Mouse (Mus musculus) megakaryocyte-erythroid progenitor cell, adult 5-6 weeks (primary cell): ENCODE measurements around the gene Cdk1. TPM values are rescaled to one million over a fixed set of nuclear protein-coding genes. Genes with fewer than 3 reads are reported as not detected.

Experiments used
- ATAC-seq: replicated peaks from 2 replicates; pipeline ENCODE4 v1.8.0; 2016; ENCODE audit warnings: mild to moderate bottlenecking, inconsistent platforms; ENCODE audit not compliant: severe bottlenecking, poor library complexity, low FRiP score, low TSS enrichment
- total RNA-seq, 2 experiments: library from RNA; stranded (forward) in 1 of 2; stranded (reverse) in 1 of 2; fragments of 200-1000, 215-1000 nt in 1 of 2; fragments of >200 nt in 1 of 2; fragmentation: Nextera tagmentation in 1 of 2; gene quantifications; 2 replicates each; pipeline ENCODE4 v1.2.3; 2014 to 2017

The Cdk1 gene
- total RNA-seq, 2 experiments from 2014 or later = 106 to 199 TPM

- no peak for ATAC-seq
Measured at GRCm38 (mm10) chr10:69318514-69318913, 34.2 kb downstream of the Cdk1 start.

GRCm38 (mm10) chr10:69313944-69314343, 38.8 kb downstream of the Cdk1 start:
- ATAC-seq = no peak

GRCm38 (mm10) chr10:69311867-69312266, 40.9 kb downstream of the Cdk1 start:
- ATAC-seq = no peak

- ATAC-seq = no peak
Measured at GRCm38 (mm10) chr10:69309109-69309508, 43.6 kb downstream of the Cdk1 start.

GRCm38 (mm10) chr10:69307067-69307466, 45.7 kb downstream of the Cdk1 start:
- ATAC-seq = peak; percentile 57; the same call in 1 of the 2 replicates

GRCm38 (mm10) chr10:69306205-69306604, 46.5 kb downstream of the Cdk1 start:
- ATAC-seq = peak; percentile 60; the same call in 1 of the 2 replicates

- peak; percentile 32; the same call in 1 of the 2 replicates for ATAC-seq
Measured at GRCm38 (mm10) chr10:69305600-69305999, 47.1 kb downstream of the Cdk1 start.

GRCm38 (mm10) chr10:69304819-69305218, 47.9 kb downstream of the Cdk1 start:
- ATAC-seq = no peak

- ATAC-seq = no peak
Measured at GRCm38 (mm10) chr10:69302667-69303066, 50.1 kb downstream of the Cdk1 start.

GRCm38 (mm10) chr10:69299985-69300384, 52.8 kb downstream of the Cdk1 start:
- ATAC-seq = no peak

- no peak for ATAC-seq
Measured at GRCm38 (mm10) chr10:69295919-69296318, 56.8 kb downstream of the Cdk1 start.

- no peak for ATAC-seq
Measured at GRCm38 (mm10) chr10:69290736-69291135, 62.0 kb downstream of the Cdk1 start.

GRCm38 (mm10) chr10:69288720-69289119, 64.0 kb downstream of the Cdk1 start:
- ATAC-seq = no peak

- ATAC-seq = no peak
Measured at GRCm38 (mm10) chr10:69288086-69288485, 64.7 kb downstream of the Cdk1 start.

GRCm38 (mm10) chr10:69286939-69287338, 65.8 kb downstream of the Cdk1 start:
- ATAC-seq = no peak

Other genes starting within 250 kb of the Cdk1 start
- 0.87 TPM in 1 of 2 replicates, not detected in the other for gene Rhobtb1, start 201.5 kb downstream of the Cdk1 start, total RNA-seq (2014; fragmentation: Nextera tagmentation)
- gene Rhobtb1, start 201.5 kb downstream of the Cdk1 start, total RNA-seq (2017) = 0.30 and 4.1 TPM in 2 replicates
- gene A930033H14Rik, start 139.8 kb downstream of the Cdk1 start, total RNA-seq (2014; fragmentation: Nextera tagmentation) = 0.46 TPM in 1 of 2 replicates, not detected in the other
- gene A930033H14Rik, start 139.8 kb downstream of the Cdk1 start, total RNA-seq (2017) = 0.08 and 0.42 TPM in 2 replicates
- gene Ank3, start 45.8 kb upstream of the Cdk1 start, total RNA-seq (2014; fragmentation: Nextera tagmentation) = not detected in 2 replicates
- 0.09 and 0.19 TPM in 2 replicates for gene Ank3, start 45.8 kb upstream of the Cdk1 start, total RNA-seq (2017)